Mouse (Mus musculus): ENCODE results near the gene Lhfp. TPM values are rescaled to one million over a fixed set of nuclear protein-coding genes. Genes with fewer than 3 reads are reported as not detected.

The Lhfp gene
- 10 to 100 TPM in 1 of 4 experiments, 1 to 10 TPM in 3; 5.4 to 10.3 (median 7.5) TPM for total RNA-seq (2022)

DNA sequence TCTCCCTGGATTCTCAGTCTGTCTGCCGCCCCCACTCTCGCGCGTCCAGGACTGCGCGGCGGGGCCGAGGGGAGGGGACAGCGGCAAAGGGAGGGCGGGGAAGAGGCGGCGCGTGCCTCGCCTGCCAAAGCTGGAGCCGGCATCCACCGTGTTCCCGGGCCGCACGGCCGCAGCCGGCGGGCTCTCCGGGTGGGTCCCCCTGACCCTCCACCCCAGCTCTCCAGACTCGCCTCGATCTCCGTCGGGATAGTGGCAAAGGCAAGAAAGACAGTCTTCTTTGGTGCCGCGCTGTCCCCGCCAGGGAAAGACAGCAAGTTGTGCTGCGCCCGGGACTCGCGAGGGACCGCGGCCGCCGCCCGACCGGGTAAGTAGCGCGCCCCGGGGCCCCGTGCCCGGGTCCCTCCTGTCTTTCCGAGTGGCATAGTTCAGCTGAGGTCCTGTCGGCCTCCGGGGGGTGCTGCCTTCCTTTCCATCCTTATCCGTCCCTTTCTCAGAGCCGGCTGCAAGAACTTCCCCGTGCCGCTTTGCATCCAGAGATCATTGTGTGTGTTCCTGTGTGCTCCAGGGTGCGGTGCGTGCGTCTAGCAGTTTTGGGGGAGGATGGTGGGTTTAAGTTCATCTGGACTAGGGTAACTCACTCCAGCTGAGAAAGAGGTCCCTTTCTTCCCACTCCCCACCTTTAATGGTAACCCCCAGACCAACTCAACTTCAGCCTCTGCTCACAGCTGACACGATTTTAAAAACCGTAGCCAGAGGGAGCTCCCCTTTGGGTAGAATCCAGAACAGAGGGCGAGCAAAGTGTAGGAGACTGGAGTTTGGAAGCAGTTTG is at the start of gene Lhfp:
Gene Lhfp, plus strand, starts transcription at position 118 of the 829 bp plus-strand sequence.
- DNase-seq (ENCODE audit: low spot score in 2 of 2), result peak; percentile 48 to 61

GRCm38 (mm10) chr3:52993296-52993695 is 48.0 kb upstream of the Lhfp start:
- no peak for DNase-seq (ENCODE audit: low spot score in 2 of 2)

DNA sequence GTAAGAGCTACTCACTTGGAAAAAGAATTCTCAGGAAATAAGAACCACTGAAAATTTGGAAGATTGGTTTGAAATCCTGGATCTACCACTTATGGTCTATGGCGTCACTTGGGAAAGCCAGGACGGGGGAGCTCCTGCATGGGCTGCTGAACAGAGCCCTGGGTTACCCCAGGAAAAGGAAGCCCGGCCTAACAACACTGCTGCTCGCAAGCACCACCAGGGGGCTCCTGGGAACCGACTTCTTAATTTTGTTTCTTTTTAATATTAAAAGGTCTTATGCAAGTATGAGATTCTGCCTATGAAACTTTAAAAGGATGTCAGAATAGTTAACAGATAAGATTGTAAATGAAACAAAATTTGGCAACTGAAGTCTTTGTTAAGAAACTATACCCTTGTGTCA is 46.7 kb upstream of the Lhfp start:
- no peak for DNase-seq (ENCODE audit: low spot score in 2 of 2)

DNA sequence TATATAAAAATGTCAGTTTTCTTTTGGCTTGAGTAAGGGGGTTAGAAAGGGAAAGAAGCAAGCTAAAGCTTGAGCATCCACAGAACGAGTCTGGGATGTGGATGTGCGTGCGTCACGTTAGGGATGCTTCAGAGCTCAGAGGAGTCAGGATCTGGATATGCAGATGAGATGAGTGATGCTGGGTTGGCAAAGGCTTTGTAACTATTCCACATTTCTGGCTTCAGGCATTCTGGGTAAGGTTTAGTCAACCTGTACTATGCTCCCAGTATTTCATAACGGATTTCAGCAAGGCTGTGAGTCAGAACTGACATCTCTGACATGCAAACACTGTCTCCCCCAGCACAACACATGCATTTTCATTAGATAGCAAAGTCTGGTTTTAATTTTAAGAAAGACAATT is 44.7 kb upstream of the Lhfp start:
- DNase-seq (ENCODE audit: low spot score in 2 of 2), result no peak

GRCm38 (mm10) chr3:52997381-52997780 is 43.9 kb upstream of the Lhfp start:
- DNase-seq (ENCODE audit: low spot score in 2 of 2), result no peak

- no peak for DNase-seq (ENCODE audit: low spot score in 2 of 2)
Observed at GRCm38 (mm10) chr3:52999016-52999744, 42.1 kb upstream of the Lhfp start.

- DNase-seq (ENCODE audit: low spot score in 2 of 2), result no peak
Observed at GRCm38 (mm10) chr3:52999996-53000395, 41.3 kb upstream of the Lhfp start.

- no peak for DNase-seq (ENCODE audit: low spot score in 2 of 2)
Observed at GRCm38 (mm10) chr3:53002076-53002475, 39.3 kb upstream of the Lhfp start.

DNA sequence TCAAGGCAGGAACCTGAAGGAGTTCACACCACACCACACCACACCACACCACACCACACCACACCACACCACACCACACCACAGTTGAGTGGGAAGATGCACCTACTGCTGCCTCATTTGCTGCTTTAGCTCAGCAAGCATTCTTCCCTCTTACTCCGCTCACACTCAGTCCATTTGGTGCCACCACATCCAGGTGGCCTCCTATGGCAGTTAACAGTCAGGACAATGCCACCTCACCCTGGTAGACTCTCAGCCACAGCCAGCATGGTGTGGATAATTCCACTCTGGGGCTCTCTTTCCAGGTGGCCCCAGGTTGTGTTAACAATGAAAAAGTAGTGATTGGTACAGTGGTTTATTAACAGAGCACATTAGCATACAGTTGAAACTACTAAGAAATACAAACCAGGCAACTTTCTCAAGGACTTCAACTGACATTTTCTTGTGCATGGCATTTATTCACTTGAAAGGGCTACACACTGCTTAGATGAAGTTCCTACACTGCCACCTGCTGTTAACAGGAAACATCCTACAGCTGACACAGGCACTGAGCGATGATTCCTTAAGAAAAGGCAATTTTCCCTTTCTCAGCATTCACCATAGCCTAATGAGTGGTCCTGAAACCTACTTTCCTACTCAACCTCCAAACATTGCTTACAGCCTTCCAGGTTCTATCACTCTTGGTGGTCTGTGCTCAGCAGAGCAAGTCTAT is 36.8 kb upstream of the Lhfp start:
- DNase-seq (ENCODE audit: low spot score in 2 of 2), result no peak

DNA sequence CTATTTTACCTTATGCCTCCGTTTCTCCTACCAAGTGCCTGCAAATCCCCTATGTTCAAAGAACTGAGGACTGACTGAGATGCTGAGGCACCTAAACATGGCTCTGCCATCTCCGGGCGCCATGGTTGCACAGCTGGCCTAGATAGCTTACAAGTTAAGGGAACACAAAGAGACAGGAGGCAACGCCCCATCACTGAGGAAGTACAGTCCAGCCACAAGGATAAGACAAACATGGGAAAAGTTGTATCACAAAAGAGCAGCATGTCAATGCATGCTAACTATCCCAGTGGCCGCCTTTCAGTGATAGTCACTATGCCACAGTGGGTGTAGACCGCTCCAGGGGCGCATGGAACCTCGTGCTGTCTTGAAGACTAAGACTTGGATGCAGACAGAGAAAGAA is 33.9 kb upstream of the Lhfp start:
- no peak for DNase-seq (ENCODE audit: low spot score in 2 of 2)

- DNase-seq (ENCODE audit: low spot score in 2 of 2), result peak; percentile 55 to 69
Observed at GRCm38 (mm10) chr3:53016436-53017340, 24.6 kb upstream of the Lhfp start, which contains the start of gene Cog6. Cog6 (minus strand) TSS chr3:53017237.

DNA sequence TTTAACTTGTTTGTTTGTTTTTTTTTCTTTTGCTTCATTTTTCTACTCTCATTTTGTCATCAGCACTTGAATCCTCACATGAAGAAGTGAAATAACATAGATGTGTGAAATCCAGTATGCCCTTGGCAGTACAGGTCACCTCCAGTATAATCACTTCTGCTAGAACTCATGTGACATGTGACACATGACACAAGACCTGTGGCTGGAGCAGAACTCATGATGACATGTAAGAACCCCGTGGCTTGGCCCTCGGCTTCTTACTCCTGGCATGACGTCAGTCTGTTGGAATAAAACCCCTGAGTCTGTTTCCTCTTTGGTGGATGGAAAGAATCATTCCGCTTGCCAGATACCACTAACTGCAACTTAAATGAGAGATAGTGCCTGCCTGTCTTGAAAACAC is 14.0 kb upstream of the Lhfp start:
- DNase-seq (ENCODE audit: low spot score in 2 of 2), result no peak

- peak; percentile 31 to 49 for DNase-seq (ENCODE audit: low spot score in 2 of 2)
Observed at GRCm38 (mm10) chr3:53029046-53029445, 12.3 kb upstream of the Lhfp start.

DNA sequence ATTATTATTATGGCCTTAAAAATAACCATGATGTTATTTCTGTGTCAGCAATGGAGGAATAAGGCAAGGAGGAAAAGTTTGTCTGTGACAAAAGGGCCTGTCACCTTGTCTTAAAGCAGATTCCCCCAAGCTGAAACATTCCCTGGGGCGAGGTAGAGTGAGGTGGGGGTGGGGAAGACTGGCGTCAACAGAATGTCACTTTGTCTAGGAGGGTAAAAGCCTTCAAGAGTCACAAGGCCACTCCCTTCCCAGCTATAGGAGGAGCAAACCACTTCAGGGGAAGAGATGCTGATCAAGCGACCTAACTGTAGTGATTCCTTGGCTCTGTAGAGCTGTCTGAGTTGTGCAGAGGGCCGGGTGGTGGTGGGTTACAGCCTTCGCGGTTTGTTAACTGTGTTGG is 9.7 kb upstream of the Lhfp start:
- no peak for DNase-seq (ENCODE audit: low spot score in 2 of 2)

GRCm38 (mm10) chr3:53032432-53032831 is 8.9 kb upstream of the Lhfp start:
- DNase-seq (ENCODE audit: low spot score in 2 of 2), result no peak

DNA sequence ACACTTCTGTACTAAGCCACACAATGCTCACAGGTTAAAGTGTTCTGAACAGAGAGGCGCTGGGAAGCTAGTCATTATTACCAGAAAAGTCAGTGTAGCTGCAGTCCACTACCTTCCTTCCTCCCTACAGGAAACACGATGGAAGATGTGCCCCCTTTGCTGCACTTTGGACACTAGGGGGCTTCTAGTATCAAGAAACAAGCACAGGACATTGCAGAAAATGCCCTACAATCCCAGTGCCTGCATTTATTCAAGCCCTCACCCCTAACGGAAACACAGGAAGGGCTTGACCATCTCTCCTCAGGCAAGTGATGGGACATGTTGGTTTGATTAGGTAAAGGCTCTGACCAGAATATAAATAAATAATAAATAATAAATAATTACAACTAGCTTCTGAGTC is 7.9 kb upstream of the Lhfp start:
- DNase-seq (ENCODE audit: low spot score in 2 of 2), result no peak

DNA sequence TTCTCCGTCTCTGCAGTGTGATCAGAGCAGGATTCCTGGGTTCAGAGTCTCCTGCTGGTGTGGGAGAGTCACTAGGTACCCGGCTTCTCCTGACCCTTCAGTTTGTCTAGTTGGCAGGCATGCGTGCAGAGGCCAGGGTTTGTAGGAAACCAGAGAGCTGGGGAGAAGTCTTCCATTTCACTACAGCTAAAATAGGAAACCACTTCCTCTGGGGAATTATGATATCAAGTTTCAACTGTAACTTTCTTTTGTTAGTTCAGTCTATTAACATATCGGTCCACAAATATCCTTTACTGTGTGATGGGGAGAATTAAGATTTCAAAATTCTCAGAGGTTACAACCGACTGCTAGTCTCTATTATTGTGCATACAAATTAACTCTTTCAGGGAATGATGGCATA is 5.3 kb upstream of the Lhfp start:
- DNase-seq (ENCODE audit: low spot score in 2 of 2), result no peak

- DNase-seq (ENCODE audit: low spot score in 2 of 2), result no peak
Observed at GRCm38 (mm10) chr3:53036941-53037340, 4.4 kb upstream of the Lhfp start.

- no peak for DNase-seq (ENCODE audit: low spot score in 2 of 2)
Observed at GRCm38 (mm10) chr3:53038913-53039312, 2.4 kb upstream of the Lhfp start.

- no peak for DNase-seq (ENCODE audit: low spot score in 2 of 2)
Observed at GRCm38 (mm10) chr3:53039746-53040145, 1.6 kb upstream of the Lhfp start.

Data from gastrocnemius, adult 8-10 months (tissue).